Mouse (Mus musculus) olfactory bulb, adult 2 months (tissue): ENCODE results near the gene Mrpl53.

Experiments
- CTCF ChIP-seq: fragments of 200-500 bp; IDR thresholded peaks from 2 replicates; pipeline ENCODE4 v1.5.1; 2012; ENCODE audit warnings: low read depth, mild to moderate bottlenecking, low read length, moderate library complexity; ENCODE audit not compliant: insufficient read depth
- POLR2A ChIP-seq: fragments of 200-500 bp; IDR thresholded peaks from 2 replicates; pipeline ENCODE4 v1.6.1; 2012; ENCODE audit warnings: mild to moderate bottlenecking, low read depth, low read length, moderate library complexity; ENCODE audit not compliant: insufficient read depth

DNA sequence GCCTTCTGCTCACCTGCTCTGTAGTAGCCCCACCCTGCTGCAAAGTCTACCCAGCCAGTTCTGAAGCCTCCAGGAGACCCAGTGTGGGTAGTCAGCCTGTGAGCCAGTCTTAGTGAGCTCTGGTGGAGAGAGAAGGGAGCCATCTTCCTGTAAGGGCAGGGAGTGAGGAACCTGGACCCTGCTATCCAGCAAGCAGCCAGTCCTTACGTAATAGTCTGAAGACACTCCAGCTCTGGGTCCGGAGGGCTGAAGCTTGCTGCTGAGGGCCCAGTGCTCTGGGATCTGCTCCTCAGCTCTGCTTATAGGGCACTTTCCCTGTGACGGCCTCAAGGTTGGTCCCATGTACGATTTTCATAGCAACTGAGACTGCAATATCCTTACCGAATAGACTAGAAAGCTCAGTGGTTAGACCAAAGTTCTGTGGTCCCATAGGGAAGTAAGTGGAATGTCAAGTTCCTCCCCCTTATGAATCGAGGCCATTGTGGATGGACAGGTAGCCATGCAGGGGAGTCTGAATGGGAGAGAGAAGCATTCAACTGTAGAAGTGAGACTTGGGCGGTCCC lies 26.2 kb downstream of the Mrpl53 start, which contains the start of gene Rtkn:
- TF ChIP-seq CTCF (no peak), POLR2A (no peak)
